Mouse (Mus musculus) retina, embryonic 14.5 days (tissue): ENCODE results near the gene Cacna1i.

ENCODE experiments used
- DNase-seq: peaks from one replicate; pipeline ENCODE4 v3.0.0-alpha.2; 2015; ENCODE audit warnings: low spot score

Cacna1i gene

DNA sequence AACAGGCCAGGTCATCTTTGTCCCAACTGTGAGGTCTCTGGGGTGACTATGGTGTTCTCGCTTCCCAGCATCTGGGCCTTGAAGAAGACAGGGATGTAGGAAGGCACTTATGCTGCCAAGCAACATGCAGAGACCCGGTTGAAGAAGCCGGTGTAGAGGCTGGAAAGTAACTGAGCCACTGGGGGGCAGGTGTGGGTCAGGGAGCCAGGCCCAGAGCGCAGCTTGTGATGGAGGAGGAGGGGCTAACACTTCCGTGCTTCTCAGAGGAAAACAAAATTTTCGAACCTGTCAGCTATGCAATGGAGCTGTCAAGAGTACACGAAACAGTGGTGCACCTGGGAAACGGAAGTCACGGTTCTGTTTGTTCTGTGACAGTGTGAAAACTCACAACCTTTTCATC is 9.9 kb upstream of the Cacna1i start:
- no peak for DNase-seq

DNA sequence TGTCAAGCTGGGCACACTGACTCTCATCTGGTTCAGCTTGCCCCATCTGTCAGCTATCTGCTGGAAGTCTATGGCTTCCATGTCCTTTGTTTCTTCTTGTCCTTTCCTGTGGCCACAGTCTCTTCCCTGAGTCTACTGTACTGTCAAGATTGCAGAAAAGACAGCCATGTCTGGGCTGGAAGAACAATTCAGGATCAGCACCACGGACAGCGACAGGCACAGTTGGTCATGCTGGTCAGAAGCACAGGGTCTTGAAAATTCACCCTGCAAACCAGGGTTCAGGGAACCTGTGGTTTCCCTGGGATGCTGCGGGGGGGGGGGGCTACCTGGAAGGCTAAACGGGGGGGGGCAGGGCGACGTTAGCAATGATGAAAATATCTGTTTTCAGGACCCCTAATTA is 9.4 kb upstream of the Cacna1i start:
- DNase-seq = peak; percentile 87

DNA sequence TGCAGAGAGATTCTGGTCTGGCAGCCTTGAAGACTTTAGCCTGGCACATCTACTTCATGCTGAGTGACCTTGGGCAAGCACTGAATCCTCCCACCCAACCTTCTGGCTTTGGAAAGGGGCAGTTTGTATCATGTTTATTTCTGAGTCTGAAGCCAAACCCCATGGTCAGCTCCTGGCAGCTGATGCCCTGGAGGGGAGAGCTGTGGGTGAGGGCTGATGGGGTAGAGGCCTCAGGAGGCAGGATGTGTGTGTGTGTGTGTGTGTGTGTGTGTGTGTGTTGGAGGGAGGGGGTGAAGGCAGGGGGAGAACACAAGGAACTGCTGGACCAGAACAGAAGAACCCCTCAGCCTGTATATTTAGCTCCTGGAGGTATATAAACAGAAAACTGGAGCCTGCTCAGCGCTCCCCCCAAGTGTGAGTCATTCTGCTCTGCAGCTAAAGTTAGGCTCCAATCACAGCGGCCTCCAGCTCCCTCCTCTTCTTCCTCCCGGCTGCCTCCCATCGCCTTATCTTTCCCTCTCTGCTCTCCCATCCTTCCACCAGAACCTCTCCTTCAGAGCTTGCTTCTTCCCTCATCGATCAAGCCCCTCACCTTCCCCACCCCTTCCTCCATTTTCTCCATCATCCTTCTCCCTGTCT is 8.8 kb upstream of the Cacna1i start:
- DNase-seq = no peak

DNA sequence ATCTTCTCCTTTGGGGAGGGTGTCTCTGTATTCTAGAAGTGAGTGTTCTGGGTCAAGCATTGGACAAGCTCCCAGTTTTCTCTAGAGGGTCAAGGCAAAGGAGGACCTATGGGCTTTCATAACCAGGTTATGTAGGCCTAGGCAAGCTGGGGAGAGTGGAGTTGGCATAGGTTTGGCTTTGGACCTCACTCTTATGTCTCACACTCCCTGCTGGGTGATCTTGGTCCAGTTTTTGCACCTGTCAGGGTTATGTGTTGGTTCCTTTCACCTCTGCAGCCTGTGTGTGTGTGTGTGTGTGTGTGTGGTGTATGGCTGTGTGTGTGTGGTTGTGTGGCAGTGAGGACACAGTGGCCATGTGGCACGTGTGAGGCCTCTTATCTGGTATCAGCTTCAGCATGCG is 8.0 kb upstream of the Cacna1i start:
- no peak for DNase-seq

DNA sequence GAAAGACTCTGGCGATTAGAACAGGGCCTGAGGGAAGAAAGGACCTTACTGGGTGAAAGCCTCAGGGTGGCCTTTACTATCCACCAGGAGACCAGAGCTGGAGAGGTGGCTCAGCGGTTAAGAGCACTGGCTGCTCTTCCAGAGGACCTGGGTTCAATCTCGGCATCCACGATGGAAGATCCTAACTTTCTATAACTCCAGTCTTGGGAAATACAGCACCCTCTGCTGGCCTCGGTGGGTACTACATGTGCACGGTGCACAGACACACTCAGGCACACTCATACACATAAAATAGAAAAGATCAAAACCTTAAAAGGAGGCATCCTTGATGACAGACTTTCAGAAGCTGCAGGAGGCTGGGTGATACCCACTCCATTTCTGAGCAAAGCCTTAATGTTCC is 6.4 kb upstream of the Cacna1i start:
- peak; percentile 76 for DNase-seq

DNA sequence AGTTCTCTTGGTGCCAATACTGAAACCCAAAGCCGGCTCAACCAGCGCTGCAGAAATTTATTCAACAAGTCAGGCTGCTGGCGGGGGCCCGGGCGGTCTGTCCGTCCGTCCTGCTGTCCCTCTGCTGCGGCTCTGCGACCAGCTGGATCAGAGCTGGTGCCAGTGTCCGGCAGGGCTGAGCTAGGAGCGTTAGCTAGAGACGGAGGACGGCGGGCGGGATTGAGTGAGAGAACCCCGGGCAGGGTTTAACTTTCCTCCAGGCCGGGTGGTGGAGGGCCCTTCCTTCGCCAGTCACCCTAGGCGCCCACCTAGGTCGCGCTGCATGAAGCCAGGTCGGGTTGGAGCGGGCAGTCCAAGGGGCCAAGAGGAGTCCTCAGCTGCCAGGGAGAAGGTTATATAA is 998 bp downstream of the Cacna1i start:
- DNase-seq = peak; percentile 35

DNA sequence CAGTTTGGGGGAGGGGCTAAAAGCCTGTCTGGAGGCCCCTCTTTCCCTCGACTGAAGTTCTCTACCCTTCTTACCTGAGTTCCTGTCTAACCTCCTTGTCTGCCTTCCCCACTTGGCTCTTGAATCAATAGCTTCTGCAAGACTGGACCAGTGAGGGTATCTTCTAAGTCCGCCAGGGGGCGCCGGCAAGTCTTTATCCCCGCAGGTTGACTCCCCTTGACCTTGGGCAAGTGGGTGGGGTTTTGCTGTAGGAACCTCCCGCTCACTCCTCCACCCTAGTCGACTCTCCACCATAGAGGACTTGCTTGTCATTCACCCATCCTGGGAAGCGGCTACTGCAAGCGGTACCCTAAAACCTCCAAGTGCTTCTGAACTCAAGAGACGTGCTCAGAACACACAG is 2.4 kb downstream of the Cacna1i start:
- peak; percentile 83 for DNase-seq

DNA sequence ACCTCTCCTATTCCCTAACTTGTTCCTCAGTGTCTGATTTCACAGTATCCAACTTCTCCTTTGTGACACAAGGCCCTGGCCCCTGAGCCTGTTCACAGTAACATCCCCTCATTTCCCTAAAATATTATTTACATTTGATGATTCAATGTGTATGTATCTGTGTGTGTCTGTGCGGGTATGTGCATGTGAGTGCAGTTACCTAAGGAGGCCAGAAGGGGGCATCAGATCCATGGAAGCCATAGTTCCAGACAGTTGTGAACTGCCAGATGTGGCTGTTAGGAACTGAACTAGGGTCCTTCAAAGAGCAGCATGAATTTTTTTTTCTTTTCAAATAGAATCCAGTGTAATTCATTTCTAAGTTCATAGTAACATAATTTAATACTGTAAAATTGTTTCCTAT is 10.1 kb downstream of the Cacna1i start:
- DNase-seq = no peak

DNA sequence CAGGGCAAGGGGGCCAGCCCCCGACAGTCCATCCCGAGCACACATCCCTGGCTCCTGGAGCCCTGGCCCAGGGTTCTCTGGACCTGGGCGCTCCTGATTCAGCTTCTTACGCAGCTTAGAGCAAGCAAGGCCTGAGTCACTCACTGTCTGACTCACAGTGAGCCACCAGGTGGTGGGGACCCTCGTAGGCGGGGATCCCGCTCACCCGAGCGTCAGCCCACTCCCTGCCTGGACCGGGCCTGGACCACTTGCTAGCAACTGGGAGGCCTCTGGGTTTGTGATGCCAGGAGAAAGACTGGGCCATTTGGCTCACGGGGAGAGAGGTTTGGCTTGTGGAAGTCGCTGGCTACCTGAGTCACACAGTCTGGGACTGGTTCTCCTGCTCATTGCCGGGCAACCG is 16.7 kb downstream of the Cacna1i start:
- no peak for DNase-seq

DNA sequence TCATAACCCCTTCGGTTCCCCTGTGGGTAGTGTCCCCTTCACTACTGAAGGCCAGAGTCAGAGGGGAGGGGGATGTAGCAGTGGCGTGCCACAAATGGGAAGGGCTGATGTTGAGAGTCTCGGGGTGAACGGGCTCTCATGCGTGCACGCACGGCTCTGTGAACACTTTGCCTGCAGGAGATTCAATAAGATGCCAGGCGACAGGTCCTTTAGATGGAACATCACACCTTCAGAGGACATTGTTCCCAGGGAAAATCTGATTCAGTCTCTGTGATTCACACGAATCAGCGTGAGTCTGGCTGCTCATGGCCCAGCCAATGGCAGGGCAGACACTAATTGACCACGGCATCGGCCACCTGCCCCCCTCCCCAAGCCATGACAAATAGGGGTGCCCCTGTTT is 17.1 kb downstream of the Cacna1i start:
- no peak for DNase-seq

DNA sequence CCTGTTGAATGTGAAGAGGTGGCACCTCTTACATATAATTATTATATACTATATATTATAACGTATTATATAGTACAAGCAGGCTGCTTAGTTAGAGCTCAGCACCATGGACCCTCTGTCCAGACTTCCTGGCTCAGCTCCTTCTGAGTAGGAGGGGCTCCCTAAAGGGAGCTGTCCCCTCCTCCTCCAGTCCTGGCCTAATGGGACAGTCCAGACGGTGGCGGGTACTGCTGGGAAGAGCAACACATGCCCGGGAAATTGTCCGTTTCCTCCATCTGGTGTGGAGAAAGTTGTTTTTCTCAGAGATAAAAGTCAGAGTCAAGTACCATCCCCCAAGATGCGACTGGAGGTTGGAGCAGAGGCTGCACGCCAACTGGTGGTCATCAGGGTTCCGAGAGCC is 19.1 kb downstream of the Cacna1i start:
- DNase-seq = no peak

DNA sequence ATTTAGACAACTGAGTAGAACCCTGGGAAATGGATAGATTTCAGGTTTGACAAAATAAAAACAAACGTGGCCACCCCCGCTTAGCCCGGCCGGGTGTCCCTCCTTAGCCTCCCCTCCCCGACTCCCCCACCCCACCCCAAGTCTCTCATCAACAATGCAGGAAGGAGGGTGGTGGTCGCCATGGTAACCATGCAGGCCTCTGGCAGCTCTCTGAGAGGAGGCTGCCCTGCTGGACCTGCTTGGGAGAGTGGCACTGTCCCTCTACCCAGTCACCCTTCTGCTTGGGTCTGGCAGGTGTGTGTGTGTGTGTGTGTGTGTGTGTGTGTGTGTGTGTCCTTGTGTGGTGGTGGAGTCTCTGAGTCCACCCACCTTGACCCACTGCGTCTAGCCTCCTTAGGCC is 27.7 kb downstream of the Cacna1i start:
- peak; percentile 38 for DNase-seq

DNA sequence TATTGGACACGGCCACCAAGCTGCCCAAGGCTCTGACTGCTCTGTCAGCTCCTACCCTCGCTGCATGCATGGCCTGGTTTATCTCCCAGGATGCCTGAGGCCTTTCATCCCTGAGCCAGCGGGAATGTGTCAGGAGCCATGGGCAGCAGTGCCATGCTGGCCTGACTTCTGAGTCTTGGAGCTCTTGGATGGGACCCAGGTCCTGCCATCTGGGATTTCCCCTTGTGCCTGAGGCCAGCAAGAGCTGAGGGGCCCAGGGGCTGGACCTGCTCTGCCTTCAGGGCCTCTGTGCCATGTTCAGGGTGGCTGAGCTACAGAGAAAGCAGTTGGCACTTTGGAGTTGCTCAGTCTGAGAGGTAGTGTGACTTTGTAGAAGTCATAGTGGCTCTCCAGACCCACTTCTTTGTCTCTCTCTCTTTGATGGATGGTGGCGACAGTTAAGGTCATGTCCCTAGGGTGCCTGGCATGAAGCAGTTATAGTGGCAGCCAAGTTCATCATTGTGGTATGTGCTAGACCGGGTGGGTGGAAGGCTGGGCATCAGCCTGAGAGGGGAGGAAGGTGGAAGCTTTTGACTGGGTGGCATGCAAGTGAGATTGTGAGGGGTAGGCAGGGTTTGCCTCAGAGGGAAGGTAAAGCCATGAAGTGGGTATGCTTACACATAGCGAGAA is 30.1 kb downstream of the Cacna1i start:
- no peak for DNase-seq

DNA sequence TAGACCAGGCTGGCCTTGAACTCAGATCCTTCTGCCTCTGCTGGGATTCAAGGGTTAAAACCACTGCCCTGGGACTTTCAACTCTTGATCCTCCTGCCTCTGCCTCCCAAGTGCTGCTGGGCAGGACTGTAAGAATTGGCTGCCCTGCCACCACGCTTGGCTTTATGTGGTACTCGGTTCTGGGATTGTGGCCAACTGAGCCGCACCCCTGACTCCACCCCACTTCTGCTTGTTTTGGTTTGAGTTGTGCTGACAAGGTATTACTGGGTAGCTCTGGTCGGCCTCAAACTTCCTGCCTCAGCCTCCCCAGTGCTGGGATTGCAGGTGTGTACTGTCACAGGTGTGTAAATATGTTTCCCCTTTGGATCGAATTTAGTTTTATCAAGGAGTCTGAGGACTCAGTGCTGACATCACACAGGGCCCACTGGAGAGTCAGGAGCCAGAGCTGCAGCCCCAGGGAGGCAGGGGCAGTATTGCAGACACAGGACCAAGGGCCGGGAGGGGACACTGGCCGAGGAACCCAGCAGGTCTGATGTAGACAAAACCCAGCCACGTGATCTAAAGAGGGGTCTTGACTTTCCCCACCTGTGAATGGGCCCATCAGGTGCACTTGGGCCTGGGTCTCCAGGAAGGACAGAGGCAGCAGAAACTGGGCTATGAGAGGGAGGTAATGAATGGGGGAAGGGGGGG is 30.9 kb downstream of the Cacna1i start:
- no peak for DNase-seq

DNA sequence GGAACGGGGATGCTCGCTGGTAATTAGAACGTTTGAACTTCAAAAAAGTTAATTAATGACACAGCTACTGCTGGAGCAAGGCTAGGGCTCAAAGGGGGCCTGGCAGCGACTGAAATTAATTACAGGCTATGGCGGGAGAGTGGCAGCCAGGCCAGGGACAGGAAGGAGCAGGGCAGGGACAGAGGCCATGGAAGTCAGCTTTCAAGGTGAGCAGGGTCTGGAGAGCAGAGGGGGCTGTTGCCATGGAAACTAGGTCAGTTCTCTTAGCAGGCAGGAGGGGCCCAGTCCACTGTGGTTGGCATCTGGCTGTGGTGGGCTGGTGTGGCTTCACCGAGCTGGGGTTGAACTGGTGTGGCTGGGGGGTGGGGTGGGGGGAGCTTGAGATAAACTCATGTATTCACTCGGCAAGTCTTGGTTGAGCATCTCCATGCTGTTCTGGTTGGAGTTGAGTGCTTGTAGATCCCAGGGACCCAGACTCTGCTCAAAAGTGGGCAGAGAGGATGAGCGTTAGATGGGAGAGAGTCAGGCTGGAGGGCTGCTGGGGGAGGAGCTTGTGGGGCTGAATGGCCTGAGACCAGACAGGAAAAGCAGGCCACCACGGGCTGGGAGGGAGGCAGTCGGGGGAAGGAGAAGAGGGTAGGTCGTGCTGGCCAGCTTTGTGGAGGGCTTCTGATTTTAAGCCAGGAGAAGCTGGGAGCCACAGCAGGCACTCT is 31.7 kb downstream of the Cacna1i start:
- DNase-seq = peak; percentile 61

DNA sequence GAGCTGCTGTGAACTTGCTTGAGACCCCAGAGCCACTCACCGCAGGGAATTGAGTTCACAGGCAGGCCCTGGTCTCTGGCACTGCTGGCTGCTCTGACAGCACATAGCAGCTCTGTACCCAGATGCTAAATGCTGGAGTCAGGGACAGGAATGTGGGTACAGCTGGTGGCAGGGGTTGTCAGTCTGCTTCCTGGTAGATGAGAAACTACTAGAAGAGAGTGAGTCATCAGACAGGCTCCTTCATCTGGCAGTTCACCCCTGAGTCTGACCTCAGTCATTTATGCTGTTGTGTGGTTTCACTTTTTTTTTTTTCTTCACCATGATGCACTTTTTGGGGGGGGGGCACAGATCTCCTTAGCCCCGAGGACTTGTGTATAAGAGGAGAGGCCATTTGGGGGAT is 32.3 kb downstream of the Cacna1i start:
- no peak for DNase-seq

DNA sequence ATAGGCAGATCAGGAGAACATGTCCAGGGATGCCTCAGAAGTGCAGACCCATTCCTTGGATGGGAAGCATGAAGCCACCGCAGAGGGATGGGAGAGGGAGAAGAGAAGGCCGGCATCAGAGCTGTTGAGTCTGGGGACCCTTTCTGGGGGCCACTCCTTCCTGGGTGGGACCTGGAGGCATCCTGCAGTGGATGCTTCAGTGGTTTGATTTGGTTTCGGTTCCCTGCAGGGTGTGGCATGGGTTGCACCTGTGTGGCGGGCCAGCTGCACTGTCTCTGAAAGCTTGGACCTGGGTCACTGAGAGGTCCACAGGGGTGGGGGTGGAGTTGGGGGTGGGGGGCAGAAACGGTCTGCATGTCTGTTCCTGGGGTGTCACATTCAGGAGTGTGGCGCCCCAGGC is 32.9 kb downstream of the Cacna1i start:
- no peak for DNase-seq

DNA sequence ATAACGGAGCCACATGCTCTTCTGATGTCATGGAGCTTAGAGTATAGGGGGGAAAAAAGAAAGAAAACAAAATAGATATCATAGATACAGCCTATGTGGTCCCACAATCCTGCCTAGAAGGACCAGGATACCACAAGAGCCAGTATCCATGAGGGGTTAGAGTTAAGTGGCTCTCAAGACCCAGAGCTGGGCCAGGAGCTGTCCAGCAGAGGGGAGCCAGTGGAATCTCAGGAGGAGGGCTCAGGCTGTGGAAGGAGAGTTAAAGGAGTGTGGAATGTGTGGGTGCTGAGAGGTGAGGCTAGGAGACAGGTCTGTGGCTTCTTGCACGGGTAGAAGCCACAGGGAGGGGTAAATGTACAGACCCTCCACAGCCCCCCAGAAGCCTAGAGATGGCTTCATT is 38.2 kb downstream of the Cacna1i start:
- no peak for DNase-seq

DNA sequence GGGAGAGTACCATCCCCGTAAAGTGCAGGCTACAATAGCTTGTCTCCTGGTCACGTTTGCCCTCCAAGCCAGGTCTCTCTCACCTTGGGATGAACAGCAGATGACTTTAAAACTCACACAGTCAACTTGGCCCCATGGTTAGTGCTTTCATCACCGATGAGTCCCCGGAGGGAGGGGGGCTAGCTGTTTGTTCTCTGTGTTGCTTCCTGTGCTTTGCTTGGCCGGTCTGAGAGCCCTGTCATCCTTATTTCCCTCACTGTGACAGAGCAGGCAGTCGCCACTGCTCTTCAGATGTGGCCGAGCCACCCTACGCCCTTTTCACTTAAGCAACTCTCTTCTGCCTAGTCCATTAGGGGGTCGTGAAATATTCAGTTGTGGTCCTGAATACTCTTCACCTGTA is 38.7 kb downstream of the Cacna1i start:
- no peak for DNase-seq

DNA sequence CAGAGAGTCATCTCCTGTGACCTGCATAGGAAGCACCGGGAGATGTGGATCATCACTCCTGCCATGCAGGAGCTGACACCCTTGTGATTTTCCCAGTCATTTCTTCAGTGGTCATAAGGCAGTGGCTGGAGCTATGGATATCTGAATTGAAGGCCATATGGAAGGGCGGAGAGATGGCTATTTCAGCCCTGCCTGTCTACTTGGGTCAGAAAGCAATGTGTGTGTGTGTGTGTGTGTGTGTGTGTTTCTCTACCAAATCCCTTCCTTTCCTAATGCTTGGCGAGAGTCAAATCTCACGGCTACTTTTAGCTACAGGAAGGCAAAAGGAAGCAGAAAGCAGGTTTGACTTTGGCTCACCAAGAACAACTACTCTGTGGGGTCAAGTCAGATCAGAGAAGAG is 39.9 kb downstream of the Cacna1i start:
- DNase-seq = no peak

DNA sequence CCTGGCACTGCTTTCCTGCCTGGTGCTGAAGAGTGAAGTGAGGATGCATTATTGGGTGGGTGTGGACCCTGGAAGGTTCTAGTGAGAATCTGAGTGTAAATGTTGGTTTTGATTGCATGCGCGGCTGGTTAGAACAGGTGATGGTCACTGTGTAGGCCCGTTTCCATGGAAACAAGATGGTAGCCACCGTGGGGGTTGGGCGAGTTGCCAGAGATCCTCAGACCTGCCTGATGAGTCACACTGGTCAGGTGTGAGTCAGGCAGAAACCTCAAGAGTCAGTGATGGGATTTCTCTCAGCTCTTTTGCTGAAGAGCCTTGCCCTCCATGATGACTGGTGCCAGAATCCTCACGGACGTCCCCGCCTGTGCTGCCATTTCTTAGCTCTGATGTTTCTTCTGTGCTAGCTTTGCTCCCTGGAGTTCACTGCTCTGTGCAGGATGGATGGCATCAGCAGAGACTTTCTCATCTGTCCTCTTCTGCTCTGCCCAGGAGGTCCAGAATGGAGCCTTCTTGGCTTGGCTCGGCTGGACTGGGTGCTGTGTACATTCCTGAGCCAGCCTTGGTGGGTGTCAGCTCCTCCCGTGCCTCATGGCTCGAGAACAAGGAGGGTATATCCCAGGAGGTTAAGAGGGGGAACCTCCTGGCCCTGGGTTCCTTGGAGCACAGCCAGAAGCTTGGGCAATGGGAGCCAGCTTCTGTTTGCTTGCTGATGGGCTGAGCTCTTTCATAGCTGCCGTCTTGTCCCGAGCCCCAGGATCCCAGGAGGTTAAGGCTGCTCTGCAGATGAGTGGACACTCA is 40.9 kb downstream of the Cacna1i start:
- DNase-seq = no peak

DNA sequence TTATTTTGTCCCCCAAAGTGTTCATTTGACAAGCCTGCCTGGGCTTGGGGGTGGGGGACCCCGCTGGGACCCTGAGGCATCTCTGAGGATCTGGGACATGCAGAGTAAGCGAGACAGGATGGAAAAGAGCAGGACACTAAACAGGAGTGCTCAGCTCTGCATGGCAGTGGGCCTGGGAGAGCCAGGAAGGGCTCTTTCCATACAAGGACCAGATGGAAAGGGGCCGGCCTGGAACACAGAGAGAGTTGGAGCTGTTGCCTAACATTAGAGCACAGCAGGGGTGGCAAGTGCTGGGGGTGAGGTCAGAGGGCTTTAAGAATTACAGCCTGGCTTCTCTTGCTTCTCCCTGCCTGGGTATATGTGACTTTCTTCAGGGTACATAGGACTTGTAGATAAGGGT is 43.2 kb downstream of the Cacna1i start:
- DNase-seq = no peak
